Mouse (Mus musculus): Measurements from ENCODE around the gene Nav2. TPM values are rescaled to one million over a fixed set of nuclear protein-coding genes. Genes with fewer than 3 reads are reported as not detected.
A peak's percentile ranks its signal among the peaks of the same experiment; 100 is the strongest.

Nav2 gene
- total RNA-seq, 2 experiments from 2014 or later: 77.4 to 100 TPM

DNA sequence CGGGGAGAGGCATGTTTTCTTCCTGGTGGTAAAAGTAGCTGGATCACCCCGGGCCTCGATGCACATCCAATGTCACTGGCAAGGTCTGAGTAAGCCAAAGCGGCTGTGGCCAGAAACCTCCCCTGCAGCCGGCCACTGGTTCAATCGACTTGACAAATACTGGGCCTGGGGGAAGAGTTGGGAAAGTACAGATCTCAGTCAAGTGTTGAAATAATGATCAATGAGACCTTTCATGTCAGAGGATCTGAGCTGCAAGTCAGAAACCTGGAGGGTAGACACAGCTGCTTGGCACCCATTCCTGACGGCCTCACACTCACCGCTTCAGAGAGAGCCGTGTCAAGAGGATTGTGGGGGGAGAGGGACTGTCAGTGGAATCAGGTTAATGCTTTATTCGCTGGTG, 548.9 kb downstream of the Nav2 start:
- no peak for DNase-seq

DNA sequence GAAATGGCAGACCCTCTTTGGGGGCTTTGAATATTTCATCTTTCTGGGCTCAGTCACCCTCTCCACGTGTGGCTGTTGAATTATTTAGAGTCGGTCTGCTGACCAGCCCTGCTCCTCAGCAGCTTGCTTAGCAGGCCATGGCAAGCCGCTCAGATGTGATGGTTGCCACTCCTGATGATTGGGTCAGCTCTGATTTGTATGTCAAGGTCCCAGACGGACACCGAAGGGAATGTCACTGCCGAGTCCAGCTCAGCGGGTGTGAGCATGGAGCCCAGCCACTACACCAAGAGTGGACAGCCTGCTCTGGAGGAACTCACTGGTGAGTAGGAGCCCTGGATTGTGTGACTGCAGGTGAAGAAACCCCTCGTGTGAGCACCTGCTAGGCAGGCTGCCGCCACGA, 549.4 kb downstream of the Nav2 start:
- DNase-seq: no peak

DNA sequence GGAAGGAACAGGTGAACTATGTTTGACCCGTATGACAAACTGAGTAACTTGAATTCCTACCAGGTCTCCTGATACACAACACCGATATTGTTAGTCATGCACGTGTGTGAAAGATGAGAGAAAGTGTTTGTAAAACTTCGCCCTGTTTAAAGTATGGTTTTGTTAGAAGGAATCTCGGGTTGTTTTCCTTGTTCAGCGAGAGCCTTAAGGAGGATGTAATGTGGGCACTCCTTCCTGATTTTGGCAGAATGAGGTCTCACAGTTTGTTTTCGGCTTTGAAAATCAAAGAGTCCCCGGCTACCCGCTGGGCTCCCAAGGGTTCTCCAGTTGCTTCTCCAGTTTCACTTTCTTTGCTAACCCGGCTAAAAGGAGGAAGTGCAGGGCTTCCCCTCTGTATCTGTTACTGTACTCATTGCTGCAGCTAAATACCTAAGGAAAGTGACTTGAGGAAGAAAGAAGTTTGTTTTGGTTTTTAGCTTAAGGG, 553.9 kb downstream of the Nav2 start:
- no peak for DNase-seq

DNA sequence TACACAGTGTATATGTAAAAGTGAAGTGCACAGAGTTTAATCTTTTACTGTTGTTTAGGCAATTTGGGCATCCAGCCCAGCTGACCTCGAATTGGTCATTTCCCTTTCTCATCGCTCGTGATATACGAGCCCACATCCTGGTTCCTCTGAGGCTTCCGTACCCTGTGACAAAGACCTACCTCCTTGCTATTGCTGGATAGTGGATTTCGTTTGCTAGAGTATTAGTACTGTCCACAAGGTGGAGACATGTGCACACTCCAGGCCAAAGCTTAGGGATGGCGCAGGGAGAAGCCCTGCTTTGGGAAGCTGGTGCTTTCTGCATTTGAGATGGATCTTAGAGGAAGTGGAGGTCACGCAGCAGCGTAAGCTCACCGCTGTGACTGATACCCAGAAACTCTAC, 559.3 kb downstream of the Nav2 start:
- peak in 1 of 2 experiments; percentile 45 for DNase-seq

DNA sequence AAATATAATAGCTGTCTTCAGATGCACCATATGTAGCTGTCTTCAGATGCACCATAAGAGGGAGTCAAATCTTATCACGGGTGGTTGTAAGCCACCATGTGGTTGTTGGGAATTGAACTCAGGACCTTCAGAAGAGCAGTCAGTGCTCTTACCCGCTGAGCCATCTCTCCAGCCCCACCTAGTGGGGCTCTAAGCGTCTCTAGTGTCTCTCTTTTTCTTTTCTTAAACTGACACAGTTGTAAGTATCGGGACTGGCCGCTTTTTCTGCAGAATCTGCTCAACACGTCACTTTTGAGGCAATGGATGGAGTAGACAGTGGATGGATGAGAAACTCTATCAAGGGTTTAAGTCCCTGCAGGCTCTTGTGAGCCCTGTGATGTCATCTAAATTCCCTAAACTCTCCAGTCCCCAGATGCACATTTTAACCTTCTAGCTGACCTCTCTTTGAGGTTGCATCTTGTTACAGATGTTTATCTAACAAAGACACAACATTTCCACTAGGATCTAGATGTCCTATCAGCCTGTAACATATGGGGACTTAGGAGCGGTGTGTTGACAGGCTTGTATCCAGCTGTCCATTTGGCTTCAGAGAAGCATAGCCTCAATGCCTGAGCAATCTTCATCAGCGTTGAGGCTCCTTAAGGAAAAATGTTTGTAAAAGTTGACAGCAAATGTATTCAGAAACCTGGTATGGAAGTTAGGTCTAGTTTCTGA, 560.1 kb downstream of the Nav2 start:
- no peak for DNase-seq

DNA sequence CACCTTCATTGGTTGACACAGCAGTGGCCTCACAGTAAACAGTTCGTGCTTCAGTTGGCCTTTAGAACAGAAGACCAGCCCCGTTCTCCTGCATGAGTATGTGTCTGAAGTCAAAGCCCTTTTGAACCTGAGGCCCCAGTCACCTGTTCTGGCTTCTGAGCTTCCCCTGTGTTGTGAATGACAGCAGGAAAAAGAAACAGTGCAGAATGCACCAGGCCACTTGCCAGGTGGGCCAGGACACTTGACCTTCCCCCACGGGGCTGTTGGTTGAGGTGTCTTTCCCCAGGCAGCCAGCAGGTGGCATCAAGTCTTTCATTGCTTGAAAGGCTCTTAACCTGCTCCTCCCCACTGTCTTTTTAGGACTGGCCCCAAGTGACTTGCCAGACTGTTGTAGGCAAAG, 562.8 kb downstream of the Nav2 start:
- no peak for DNase-seq

DNA sequence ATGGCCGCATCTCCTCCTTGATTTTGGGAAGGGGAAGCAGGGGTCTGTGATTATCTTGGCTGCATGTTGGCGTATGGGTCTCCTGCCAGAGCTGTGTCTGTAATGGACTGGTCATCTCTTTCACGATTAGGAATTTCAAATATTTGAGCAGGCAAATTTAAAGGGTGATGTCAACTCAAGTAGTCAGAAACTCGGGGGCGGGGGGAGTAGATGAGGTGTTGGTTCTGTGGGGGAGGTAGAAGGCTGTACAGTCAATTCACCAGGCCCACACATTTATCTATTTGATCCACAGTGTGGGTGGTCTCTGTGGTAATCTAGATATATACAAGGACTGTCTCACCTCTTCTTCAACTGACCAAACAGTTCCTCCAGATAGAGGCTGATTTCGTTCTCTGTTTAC, 566.8 kb downstream of the Nav2 start:
- DNase-seq: no peak

DNA sequence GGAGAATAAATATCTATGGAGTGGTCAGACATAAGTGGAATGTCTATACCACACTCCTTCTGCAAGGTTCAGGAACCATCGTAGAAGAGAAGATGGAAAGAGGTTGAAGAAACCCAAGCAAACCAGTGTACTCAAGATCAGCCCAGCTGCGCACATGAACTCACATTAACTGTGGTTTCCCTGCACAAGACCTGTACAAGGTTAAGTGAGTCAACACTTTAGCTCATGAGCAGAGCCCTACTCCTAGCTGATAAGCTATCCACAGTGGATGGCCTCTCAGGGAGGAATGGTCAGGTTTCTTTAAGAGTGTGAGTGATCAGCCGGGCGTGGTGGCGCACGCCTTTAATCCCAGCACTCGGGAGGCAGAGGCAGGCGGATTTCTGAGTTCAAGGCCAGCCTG, 567.6 kb downstream of the Nav2 start:
- no peak for DNase-seq

DNA sequence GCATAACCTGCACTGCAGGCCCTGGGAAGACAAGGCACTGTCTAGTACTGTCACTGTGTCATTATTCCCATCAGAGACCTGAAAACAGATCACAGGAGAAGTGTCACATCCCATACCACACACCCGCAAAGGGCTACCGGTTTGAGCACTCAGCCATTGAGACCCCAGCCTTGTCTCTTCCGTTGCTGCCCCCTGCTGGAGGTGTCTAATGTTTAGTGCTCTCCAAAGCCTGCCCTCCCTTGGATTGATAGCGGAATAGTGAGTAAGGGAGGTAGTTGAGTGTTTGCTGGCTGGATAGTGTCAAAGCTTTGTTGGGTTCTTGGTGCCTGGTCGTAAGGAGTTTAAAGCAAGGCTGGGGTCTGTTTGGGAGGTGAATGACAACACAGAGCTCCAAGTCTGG, 568.1 kb downstream of the Nav2 start:
- no peak for DNase-seq

DNA sequence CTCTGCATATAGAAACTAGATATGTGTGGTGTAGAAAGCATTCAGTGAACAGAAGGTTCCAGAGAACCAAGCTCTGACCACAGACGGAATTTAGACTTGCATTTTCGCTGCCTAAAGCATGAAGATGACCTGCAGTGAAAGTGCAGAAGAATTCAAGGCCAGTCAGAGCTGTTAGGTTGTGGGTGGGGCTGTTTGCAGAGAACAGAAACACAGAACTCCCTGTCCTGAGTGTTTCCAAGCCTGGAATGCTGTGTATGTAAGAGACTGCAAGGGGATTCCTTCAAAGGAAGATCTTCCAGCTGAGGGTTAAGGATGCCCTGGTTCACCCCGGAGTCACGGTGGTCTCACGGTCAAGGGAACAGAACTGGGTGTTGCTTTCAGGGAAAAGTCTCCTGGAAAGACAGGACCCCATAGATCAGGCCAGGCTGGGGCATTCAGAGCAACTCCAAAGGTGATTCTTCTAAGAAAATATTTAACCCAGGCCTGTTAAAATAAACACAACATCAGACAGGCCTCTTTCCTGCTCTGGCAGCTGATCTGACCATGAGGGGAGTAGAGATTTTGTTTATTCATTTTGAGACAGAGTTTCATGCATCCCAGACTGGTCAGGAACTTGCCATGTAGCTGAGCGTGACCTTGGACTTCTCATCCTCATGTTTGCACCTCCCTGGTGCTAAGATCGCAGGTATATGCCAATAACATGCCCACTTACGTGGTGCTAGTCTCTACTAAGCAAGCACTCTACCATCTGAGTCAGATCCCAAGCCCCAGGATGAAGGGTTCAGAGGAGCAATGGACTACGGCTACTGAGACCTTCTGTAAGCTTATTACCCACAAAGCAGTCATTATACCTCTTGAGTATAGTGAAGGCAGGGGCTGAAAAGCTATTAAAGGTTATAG, 568.8 kb downstream of the Nav2 start:
- no peak for DNase-seq

DNA sequence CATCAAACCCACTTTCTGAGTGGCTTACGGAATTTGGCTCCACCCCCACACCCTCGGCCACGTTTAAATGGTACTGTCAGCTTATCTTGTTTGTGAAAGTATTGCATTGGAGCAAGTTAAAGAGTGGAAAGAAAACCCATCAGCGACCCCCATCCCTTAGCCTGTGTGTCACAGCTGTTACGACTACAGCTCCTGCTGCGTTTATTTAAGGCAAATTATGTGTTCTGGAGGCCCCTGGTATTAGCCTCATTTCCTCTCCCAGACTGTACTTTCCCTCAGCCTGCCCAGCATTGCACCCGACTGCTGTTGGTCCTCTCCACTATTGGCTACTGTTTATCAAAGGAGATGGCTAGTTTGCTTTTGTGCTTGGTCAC, 569.4 kb downstream of the Nav2 start:
- no peak for DNase-seq

DNA sequence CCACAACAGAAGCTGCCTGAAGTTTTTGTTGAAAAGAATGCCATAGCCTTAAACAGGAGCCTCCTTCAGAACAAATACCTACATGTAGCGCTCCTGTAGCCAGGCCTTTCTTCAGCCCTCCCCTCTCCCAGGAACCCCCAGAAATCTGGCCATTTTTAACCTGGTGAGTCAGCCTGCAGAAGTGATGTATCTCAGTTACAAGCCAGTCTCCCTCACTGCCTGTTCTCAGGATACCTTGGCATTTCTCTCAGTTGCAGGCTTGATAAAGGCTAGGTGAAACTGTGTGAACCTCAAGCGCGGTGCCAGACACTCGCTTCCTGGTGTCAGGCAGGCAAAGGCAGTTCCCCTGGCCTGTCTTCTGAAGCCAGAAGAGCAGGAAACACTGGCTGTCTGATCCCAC, 570.4 kb downstream of the Nav2 start:
- DNase-seq: no peak

DNA sequence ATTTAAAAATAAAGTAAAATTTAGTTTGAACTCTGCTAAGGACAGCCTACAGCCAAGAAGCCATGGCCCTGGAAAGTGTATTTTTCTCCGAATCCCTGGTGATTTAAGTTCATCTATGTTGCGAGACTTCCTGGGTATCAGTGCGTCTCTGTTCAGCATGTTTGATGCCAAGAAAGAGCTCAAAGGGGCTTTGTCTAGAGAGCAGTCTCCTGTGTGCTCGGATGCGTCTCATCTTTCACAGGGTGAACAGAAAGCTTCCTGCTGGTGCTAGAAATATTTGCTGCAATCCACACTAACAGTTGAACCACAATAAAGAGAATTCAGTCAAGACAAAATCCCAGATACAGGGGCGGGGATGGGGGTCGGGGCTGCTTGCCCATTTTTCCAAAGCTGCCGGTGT, 572.4 kb downstream of the Nav2 start:
- DNase-seq: no peak

DNA sequence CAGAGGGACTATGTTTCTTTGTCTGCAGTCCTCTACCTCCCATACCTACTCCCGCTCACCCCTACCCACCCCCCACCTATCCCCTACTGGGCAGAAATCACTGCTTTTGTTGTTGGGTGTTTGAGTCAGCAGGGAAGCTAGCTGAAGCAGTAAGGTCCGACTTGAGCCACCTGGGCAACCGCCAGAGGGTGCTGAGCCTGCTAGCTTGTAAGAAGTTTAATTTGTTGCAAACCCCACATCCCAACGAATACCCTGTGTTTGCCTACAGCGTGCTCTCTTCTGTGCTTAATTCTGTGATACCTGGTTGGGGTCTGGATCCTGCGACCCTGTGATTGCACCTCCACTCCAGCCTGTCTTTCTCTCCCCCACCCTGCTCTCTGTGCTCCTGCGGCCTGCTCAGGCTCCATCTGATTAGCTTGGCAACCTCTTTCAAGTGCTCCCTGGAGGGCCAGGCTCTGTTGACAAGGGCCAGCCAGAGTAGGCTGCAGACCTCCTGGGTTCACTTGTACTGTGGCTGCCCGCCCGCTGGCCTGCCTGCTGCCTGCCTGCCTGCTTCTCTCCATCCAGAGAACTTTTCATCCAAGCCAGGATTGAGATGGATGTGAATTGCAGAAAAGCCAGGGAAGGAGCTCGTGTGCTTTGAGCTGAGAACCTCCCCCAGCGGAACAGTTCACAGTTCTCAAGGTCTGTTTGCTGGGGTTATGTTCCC, 575.7 kb downstream of the Nav2 start:
- DNase-seq: peak in 1 of 2 experiments; percentile 45

DNA sequence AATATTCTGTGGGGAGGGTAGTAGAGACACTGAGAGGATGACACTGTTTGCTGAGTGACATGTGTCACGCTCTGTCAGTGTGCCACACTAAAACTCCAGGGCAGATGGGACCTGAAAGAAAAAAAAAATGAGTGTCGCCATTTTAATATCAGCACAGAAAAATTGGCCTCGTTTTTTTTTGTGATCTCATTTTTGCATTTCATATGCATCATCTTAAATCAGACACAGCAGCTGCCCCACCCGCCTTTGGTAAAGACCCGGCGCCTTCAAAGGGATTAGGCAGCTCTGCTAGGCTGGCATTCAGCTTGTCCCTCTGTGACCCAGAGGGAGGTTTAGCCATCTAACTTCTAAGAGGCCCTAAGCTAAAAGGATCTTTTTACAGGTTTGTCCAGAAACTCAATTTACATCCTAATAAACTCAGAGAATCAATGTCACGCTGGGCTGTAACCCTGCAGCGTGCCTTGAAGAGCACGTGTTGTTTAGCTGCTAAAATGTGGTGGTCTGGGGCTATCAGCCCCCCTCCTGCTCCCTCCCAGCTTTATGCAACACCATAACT, 576.9 kb downstream of the Nav2 start:
- no peak for DNase-seq

DNA sequence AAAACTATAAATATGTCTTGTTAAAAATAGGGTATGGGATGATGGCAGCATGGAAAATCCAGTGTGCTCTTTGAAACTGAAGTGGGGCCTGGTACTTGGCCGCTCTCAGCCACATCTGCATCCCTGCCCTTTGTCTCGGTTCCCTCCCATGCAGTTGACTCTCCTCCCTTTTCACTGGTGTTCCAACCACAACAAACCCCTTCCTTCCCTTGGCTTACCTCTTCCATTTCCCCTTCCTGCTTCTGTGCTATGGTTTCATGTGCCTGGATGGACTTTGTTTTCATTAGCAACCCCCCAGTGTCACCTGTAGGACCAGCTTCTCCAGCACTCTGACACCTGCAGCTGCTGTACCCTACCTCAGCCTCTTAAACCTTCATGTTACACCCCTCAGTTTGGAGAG, 578.8 kb downstream of the Nav2 start:
- no peak for DNase-seq

DNA sequence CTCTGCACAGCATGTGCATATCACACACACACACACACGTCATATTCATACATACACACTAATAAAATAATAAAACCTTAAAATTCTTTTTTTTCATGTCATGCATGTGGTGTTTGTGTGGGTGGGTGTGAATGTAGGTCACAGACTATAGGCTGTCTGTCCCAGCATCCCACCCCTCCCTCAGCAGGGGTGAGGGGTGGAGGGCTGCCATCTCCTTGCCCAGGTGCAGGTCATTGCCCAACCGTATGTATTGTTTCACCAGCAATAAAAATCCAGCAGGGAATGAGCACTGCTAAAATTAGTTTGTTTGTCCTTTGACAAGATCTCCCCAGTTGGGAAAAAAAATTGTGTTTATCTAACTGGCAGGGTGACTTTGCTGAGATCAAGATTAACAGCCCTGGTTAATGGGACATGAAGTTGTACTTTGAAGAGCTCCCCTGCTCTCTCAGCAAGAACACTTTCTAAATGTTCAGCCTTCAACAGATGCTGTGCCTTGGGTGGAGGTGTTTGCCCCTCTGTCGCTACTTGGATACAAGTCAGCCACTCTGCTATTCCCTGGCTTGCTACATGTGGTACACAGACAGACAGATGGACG, 580.1 kb downstream of the Nav2 start:
- DNase-seq: no peak

DNA sequence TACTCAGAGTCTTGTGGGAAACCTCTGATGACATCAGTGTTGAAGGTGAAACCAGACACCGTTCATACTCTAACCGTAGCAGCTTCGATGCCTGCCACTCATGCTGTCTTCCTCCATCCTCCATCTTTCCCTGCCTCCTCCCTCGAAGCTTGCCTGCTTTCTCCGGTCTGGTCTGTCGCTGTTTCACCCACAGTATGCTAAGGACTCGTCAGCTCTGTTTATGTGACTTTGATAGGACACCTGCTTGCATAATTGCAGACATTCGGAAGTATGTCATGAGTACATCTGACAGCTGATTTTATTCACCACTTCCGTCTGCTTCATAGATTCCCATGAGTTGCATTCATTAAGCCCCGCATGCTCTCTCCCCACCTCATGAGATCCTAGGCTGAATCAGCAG, 582.3 kb downstream of the Nav2 start:
- DNase-seq: peak; percentile 46

DNA sequence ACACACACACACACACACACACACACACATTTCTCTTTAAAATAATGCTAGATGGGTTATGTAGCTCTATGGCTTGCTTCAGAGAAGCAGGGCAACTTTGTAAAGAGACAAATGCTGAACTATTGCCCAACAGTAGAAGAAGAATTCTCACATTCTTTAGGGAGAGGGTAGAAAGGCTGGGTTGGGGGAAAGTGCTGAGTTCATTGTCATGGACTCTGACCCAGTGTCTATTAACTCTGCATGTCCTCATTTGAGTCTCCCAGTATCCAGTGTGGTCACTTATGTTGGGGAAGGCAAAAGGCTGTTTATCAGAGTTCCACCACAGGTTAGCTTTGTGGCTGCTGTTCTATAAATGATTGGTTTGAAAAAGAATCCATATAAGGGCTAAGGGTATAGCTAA, 584.1 kb downstream of the Nav2 start:
- DNase-seq: no peak

DNA sequence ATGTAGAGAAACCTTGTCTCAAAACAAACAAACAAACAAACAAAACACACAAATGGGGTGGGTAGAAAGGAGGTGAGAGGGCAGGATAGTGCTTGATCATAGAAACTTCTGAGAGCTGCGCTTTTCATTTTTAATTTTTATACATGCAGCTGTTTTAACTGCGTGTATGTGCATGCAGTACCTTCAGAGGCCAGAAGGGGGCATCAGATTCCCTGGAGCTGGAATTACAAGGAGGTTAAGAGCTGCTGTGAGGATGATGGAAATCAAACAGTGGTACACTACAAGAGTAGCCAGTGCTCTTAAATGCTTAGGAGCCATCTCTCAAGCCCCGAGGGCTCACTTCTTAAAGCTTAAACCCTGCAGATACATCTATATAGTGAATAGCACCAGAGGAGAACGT, 584.7 kb downstream of the Nav2 start:
- DNase-seq: no peak

DNA sequence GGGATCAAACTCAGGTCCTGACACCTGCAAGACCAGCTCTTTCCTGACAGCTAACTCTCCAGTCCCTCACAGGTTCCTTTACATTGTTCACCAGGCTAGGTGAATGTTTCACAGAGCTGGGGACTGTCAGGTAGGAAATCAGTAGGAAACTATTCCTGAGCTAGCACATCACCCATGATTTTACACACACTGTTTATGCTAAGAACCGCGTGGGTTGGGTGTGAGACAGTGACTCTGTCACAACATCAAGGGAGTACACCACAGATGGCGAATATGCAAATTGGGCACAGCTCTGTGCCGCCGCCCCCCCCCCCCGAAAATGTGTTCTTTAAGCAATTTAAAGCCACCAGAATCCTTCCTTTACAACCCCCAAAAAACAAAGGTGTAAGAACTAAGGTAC, 586.1 kb downstream of the Nav2 start:
- DNase-seq: no peak

DNA sequence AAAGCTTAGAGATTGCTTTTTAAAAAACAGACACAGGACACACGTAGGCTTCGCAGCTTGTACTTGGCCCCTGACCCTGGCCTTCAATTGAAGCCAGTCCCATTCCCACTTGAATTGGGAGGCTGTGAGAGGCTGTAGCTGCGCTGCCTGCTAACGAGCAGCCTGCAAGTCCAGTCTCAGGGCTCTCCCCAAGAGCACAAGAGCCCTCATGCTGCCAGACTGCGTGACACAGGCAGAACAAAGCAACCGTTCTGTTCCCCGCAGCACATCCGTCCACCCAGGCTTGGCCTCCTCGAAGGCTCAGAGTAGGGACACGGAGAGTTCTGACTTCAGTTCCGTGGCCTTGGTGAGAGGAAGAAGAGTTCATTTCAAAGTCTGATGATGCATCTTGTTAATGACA, 587.6 kb downstream of the Nav2 start:
- no peak for DNase-seq
